ENCODE assay signal across 9 mouse cellular contexts in genomic region chr9:65829410-65829809, GRCm38 (mm10). TPM values are rescaled to one million over a fixed set of nuclear protein-coding genes. Genes with fewer than 3 reads are reported as not detected.
A peak's percentile ranks its signal among the peaks of the same experiment; 100 is the strongest.
DNase-seq lines count a peak whose midpoint lies in the region; ATAC-seq lines count a peak whose summit lies in the region.
"Had no signal": no experiment of that assay in that cellular context is flagged by ENCODE, and none has a peak within 500 bp of the region (broad histone marks: within the 10 kb centered on the region; RNA-seq: fewer than 3 reads in every experiment).

No protein-coding gene starts in this region.

- no peak overlapping the region for H3K9ac ChIP-seq in midbrain, embryonic 16.5 days (ENCODE audit: low read depth, low read length)

- peak; percentile 33 for DNase-seq in midbrain, embryonic 10.5 days (ENCODE audit: low spot score)
- peak; percentile 81 for DNase-seq in adipocyte (ENCODE audit: low spot score)
- peak; percentile 20 to 53 for DNase-seq in gastrocnemius, postnatal 4 days (ENCODE audit: low spot score in 2 of 2)
- peak; percentile 60 to 67 for DNase-seq in lung, adult 18-20 months
- peak; percentile 40 to 47 for DNase-seq in thymus, postnatal 36 days
- DNase-seq in left cerebral cortex, adult 11 months (ENCODE audit: low spot score): no peak
- no peak for DNase-seq in right cerebral cortex, postnatal 36 days (ENCODE audit: low spot score in 2 of 2)

- ATAC-seq in midbrain, embryonic 16.5 days: no peak

- H3K9me3 ChIP-seq in midbrain, embryonic 10.5 days (replicated peaks): no peaks in the 10 kb centered on the region
- H3K9me3 ChIP-seq in midbrain, embryonic 16.5 days (replicated peaks; ENCODE audit: control insufficient read depth, low read length, poor library complexity, severe bottlenecking): no peaks in the 10 kb centered on the region

- H3K36me3 ChIP-seq in midbrain, embryonic 10.5 days: no peaks in the 10 kb centered on the region
- H3K36me3 ChIP-seq in midbrain, embryonic 16.5 days (ENCODE audit: control insufficient read depth, insufficient read depth, low read length): no peaks in the 10 kb centered on the region

- no peak overlapping the region for H3K27ac ChIP-seq in midbrain, embryonic 10.5 days (replicated peaks)
- H3K27ac ChIP-seq in midbrain, embryonic 16.5 days (ENCODE audit: low read length): no peak overlapping the region

- 0 out of 2 replicates have a peak, but pooled peaks cover 8% of the 10 kb centered on the region for H3K27me3 ChIP-seq in midbrain, embryonic 10.5 days (ENCODE audit: low read depth, poor library complexity, severe bottlenecking)
- no peaks in the 10 kb centered on the region for H3K27me3 ChIP-seq in midbrain, embryonic 16.5 days (ENCODE audit: control insufficient read depth, insufficient read depth, low read depth, low read length)

- H3K4me2 ChIP-seq in midbrain, embryonic 16.5 days (ENCODE audit: low read length): no peak overlapping the region

- peaks cover 81% of the 10 kb centered on the region for H3K4me1 ChIP-seq in midbrain, embryonic 10.5 days
- H3K4me1 ChIP-seq in midbrain, embryonic 16.5 days (ENCODE audit: control insufficient read depth, insufficient read depth, low read length): peaks cover 21% of the 10 kb centered on the region

- WGBS in midbrain, embryonic 10.5 days: 85% methylated on average over 2 of the region's 2 CpGs
- WGBS in midbrain, embryonic 16.5 days: 97% methylated on average over 1 of the region's 2 CpGs

- no peak overlapping the region for H3K4me3 ChIP-seq in midbrain, embryonic 10.5 days
- H3K4me3 ChIP-seq in midbrain, embryonic 16.5 days (ENCODE audit: low read depth, low read length): no peak overlapping the region
- H3K4me3 ChIP-seq: erythroblast, embryonic 14.5 days had no signal

RNA-seq across cellular contexts. Expression of gene Zfp609, which starts 2.0 kb away (rescaled TPM):
- polyA plus RNA-seq in midbrain, embryonic 10.5 days (2016; fragmentation: Nextera tagmentation; extraction: Ambion mirVana): 6.4 and 7.3 TPM in 2 replicates
- polyA plus RNA-seq in midbrain, embryonic 16.5 days (2015; fragmentation: Nextera tagmentation; extraction: Ambion mirVana): 6.6 and 6.8 TPM in 2 replicates
- 10 to 100 TPM; 34.1 to 39.0 TPM for total RNA-seq in gastrocnemius, postnatal 4 days (2021)

Comparison
In these comparisons a context has a peak if more than half of its experiments do, and no peak if none do; other contexts are left out.
1. DNase-seq: peak in midbrain, embryonic 10.5 days (single experiment), adipocyte (single experiment), gastrocnemius, postnatal 4 days (2 of 2), lung, adult 18-20 months (2 of 2) and thymus, postnatal 36 days (2 of 2); none in left cerebral cortex, adult 11 months (single experiment) and right cerebral cortex, postnatal 36 days (0 of 2).